8 mouse cellular contexts compared by ENCODE assay signal in genomic region chr10:98913610-98913960, GRCm38 (mm10). TPM values are rescaled to one million over a fixed set of nuclear protein-coding genes. Genes with fewer than 3 reads are reported as not detected.
DNase-seq lines count a peak whose midpoint lies in the region; ATAC-seq and TF ChIP-seq lines count a peak whose summit lies in the region.

No protein-coding gene starts in this region.

- H3K27me3 ChIP-seq in kidney, adult 2 months (replicated peaks; ENCODE audit: control insufficient read depth, insufficient read depth, low read length) = no peaks in the 10 kb centered on the region
- no peaks in the 10 kb centered on the region for H3K27me3 ChIP-seq in MEL (ENCODE audit: control insufficient read depth in 1 of 2, insufficient read depth in 2 of 2, low read length in 2 of 2)
- no peaks in the 10 kb centered on the region; the same call in 1 of the 2 replicates for H3K27me3 ChIP-seq in hindbrain, embryonic 10.5 days (ENCODE audit: insufficient read depth, poor library complexity, severe bottlenecking)
- no peaks in the 10 kb centered on the region for H3K27me3 ChIP-seq in midbrain, embryonic 11.5 days (ENCODE audit: control insufficient read depth, insufficient read depth, low read length)

- H3K27ac ChIP-seq in kidney, adult 2 months (ENCODE audit: insufficient read depth, low read depth, low read length) = peak overlapping the region; percentile 99
- H3K27ac ChIP-seq in MEL (ENCODE audit: control insufficient read depth, low read depth, low read length) = peak overlapping the region; percentile 52
- peak overlapping the region; percentile 98 for H3K27ac ChIP-seq in hindbrain, embryonic 10.5 days
- H3K27ac ChIP-seq in midbrain, embryonic 11.5 days (ENCODE audit: low read depth, low read length) = peak overlapping the region; percentile 92

- no peak for TF ChIP-seq CTCF in kidney, adult 2 months (conservative IDR thresholded peaks at IDR 0.05; ENCODE audit: insufficient read depth, insufficient read length, low read depth, low read length)
- TF ChIP-seq CTCF in MEL (IDR thresholded peaks at IDR 0.05 in 2 of 3, conservative IDR thresholded peaks at IDR 0.05 in 1 of 3; ENCODE audit: control insufficient read depth in 1 of 3, insufficient read depth in 1 of 3, low read depth in 2 of 3, low read length in 3 of 3, poor library complexity in 1 of 3, severe bottlenecking in 1 of 3) = no peak

- no peak for DNase-seq in kidney, adult 2 months
- no peak for DNase-seq in kidney, postnatal 36 days
- no peak for DNase-seq in MEL (ENCODE audit: low read depth, low spot score)
- no peak for DNase-seq in hindbrain, embryonic 10.5 days (ENCODE audit: low spot score)
- no peak for DNase-seq in midbrain, embryonic 11.5 days (ENCODE audit: low spot score, missing footprints)
- DNase-seq in left cerebral cortex, adult 18-20 months (ENCODE audit: low spot score in 2 of 2) = no peak
- no peak for DNase-seq in spleen, adult 12 weeks (ENCODE audit: low spot score)
- DNase-seq in cerebellum, adult 9-11 months = no peak

- no peak for ATAC-seq in midbrain, embryonic 11.5 days (ENCODE audit: low FRiP score)

- H3K9ac ChIP-seq in MEL (ENCODE audit: control insufficient read depth, low read depth, low read length, poor library complexity, severe bottlenecking) = peak overlapping the region; percentile 79
- H3K9ac ChIP-seq in midbrain, embryonic 11.5 days (ENCODE audit: low read length) = peak overlapping the region; percentile 79

- TF ChIP-seq POLR2A in kidney, adult 2 months (IDR thresholded peaks at IDR 0.05; ENCODE audit: low read depth, low read length) = no peak
- TF ChIP-seq POLR2A in MEL (IDR thresholded peaks at IDR 0.05; ENCODE audit: control insufficient read depth in 1 of 2, insufficient read depth in 1 of 2, low read depth in 1 of 2, low read length in 2 of 2, poor library complexity in 1 of 2) = no peak

- TF ChIP-seq RAD21 in MEL (IDR thresholded peaks at IDR 0.05; ENCODE audit: low read depth, low read length) = no peak; the same call in 1 of the 2 replicates

- H3K9me3 ChIP-seq in MEL (replicated peaks; ENCODE audit: insufficient read depth, low read length) = no peaks in the 10 kb centered on the region
- H3K9me3 ChIP-seq in hindbrain, embryonic 10.5 days = no peaks in the 10 kb centered on the region
- no peaks in the 10 kb centered on the region for H3K9me3 ChIP-seq in midbrain, embryonic 11.5 days (ENCODE audit: control insufficient read depth, low read length)

- no peaks in the 10 kb centered on the region for H3K36me3 ChIP-seq in kidney, adult 2 months (ENCODE audit: control insufficient read depth, insufficient read depth, low read length)
- H3K36me3 ChIP-seq in MEL (ENCODE audit: control insufficient read depth in 1 of 2, insufficient read depth in 2 of 2, low read length in 2 of 2) = peaks cover 0 to 11% of the 10 kb centered on the region in 2 experiments; a peak in 2 of 4 replicates
- H3K36me3 ChIP-seq in hindbrain, embryonic 10.5 days = no peaks in the 10 kb centered on the region
- no peaks in the 10 kb centered on the region for H3K36me3 ChIP-seq in midbrain, embryonic 11.5 days (ENCODE audit: control insufficient read depth, insufficient read depth, low read length)

- peak overlapping the region; percentile 85 for H3K4me3 ChIP-seq in kidney, adult 2 months (ENCODE audit: insufficient read depth, low read depth, low read length)
- peak overlapping the region; percentile 75 to 95 for H3K4me3 ChIP-seq in MEL (ENCODE audit: control insufficient read depth in 1 of 2, insufficient read depth in 1 of 2, low read depth in 2 of 2, low read length in 2 of 2)
- H3K4me3 ChIP-seq in hindbrain, embryonic 10.5 days = peak overlapping the region; percentile 97
- H3K4me3 ChIP-seq in midbrain, embryonic 11.5 days (ENCODE audit: low read depth, low read length) = peak overlapping the region; percentile 88

- peaks cover 3% of the 10 kb centered on the region; the same call in 1 of the 2 replicates for H3K4me1 ChIP-seq in kidney, adult 2 months (ENCODE audit: control insufficient read depth, insufficient read depth, low read length)
- H3K4me1 ChIP-seq in MEL (ENCODE audit: control insufficient read depth in 1 of 2, insufficient read depth in 2 of 2, low read length in 2 of 2) = peaks cover 5 to 7% of the 10 kb centered on the region in 2 experiments
- peaks cover 20% of the 10 kb centered on the region for H3K4me1 ChIP-seq in hindbrain, embryonic 10.5 days (replicated peaks)
- H3K4me1 ChIP-seq in midbrain, embryonic 11.5 days (ENCODE audit: control insufficient read depth, insufficient read depth, low read length) = peaks cover 9% of the 10 kb centered on the region

- WGBS in kidney, adult 2 months = under 1% methylated on average over 19 of the region's 19 CpGs
- under 1% methylated on average over 19 of the region's 19 CpGs for WGBS in hindbrain, embryonic 10.5 days
- WGBS in midbrain, embryonic 11.5 days = under 1% methylated on average over 19 of the region's 19 CpGs

- peaks cover 30% of the 10 kb centered on the region for H3K79me2 ChIP-seq in MEL (ENCODE audit: control insufficient read depth, insufficient read depth, low read length, poor library complexity)

- no peak for TF ChIP-seq EP300 in MEL (IDR thresholded peaks at IDR 0.05; ENCODE audit: low read depth in 1 of 2, low read length in 2 of 2)

- H3K4me2 ChIP-seq in midbrain, embryonic 11.5 days = peak overlapping the region; percentile 46

TF ChIP-seq in MEL, 35 proteins besides CTCF, POLR2A, EP300 and RAD21:
- TF ChIP-seq MYC (IDR thresholded peaks at IDR 0.05; ENCODE audit: low read depth, low read length) (peak; percentile 4; the same call in 1 of the 2 replicates), CHD1 (IDR thresholded peaks at IDR 0.05; ENCODE audit: low read depth, low read length) (0 out of 2 replicates have a peak, but pooled peaks have one; percentile 65), ZNF384 (IDR thresholded peaks at IDR 0.05; ENCODE audit: low read depth, low read length) (peak; percentile 88; the same call in 1 of the 2 replicates), USF1 (IDR thresholded peaks at IDR 0.05; ENCODE audit: low read depth, low read length) (no peak)
TF ChIP-seq in MEL: peak in this region for 3.

RNA-seq across cellular contexts. Expression of gene Atp2b1, which starts 0.6 kb away (rescaled TPM):
- polyA plus RNA-seq in kidney, adult 2 months (2012; rRNA removed) = 12.3 and 13.3 TPM in 2 replicates
- total RNA-seq in MEL (2012; rRNA removed) = 23.5 and 29.4 TPM in 2 replicates
- polyA plus RNA-seq in MEL (2012; ENCODE audit: insufficient read depth in 1 of 2, insufficient read length in 2 of 2, low read depth in 1 of 2, low replicate concordance in 2 of 2, missing spikeins in 1 of 2) = 10 to 100 TPM in 1 of 2 experiments, not detected in 1; 26.6 TPM
- 90.4 and 93.7 TPM in 2 replicates for polyA plus RNA-seq in hindbrain, embryonic 10.5 days (2016; fragmentation: Nextera tagmentation; extraction: Ambion mirVana)
- polyA plus RNA-seq in midbrain, embryonic 11.5 days (2014; fragmentation: Nextera tagmentation; extraction: Ambion mirVana) = 76.4 and 88.3 TPM in 2 replicates
- 100 to 1,000 TPM; 656 to 703 TPM for total RNA-seq in left cerebral cortex, adult 18-20 months (2021)
